Mouse (Mus musculus) limb, embryonic 14.5 days (tissue): ENCODE data around the gene Pcnx. TPM values are rescaled to one million over a fixed set of nuclear protein-coding genes. Genes with fewer than 3 reads are reported as not detected.

Source experiments
- ATAC-seq: fragments of 200-750 bp; cut with Nextera tagmentation; 2 replicates; pipeline ENCODE4 v1.8.0; 2017; ENCODE audit warnings: low read depth, moderate number of reproducible peaks, moderate TSS enrichment; ENCODE audit not compliant: low FRiP score
- DNase-seq: peaks from one replicate; pipeline ENCODE4 v3.0.0-alpha.2; 2015; ENCODE audit warnings: low spot score
- H3K27ac ChIP-seq: fragments of 300-500 bp; sonication (generic); replicated peaks from 2 replicates; pipeline ENCODE4 v1.5.1; 2014; ENCODE audit warnings: low read depth, mild to moderate bottlenecking, low read length, moderate library complexity, mixed read lengths
- H3K27me3 ChIP-seq: fragments of 300-500 bp; sonication (generic); 2 replicates; pipeline ENCODE4 v1.6.1; 2014; ENCODE audit warnings: low read length, mixed read lengths; ENCODE audit not compliant: control insufficient read depth, insufficient read depth
- H3K36me3 ChIP-seq: fragments of 300-500 bp; sonication (generic); 2 replicates; pipeline ENCODE4 v1.6.1; 2014; ENCODE audit warnings: mild to moderate bottlenecking, low read length, moderate library complexity, mixed read lengths; ENCODE audit not compliant: control insufficient read depth, insufficient read depth
- H3K4me1 ChIP-seq: fragments of 300-500 bp; sonication (generic); 2 replicates; pipeline ENCODE4 v1.6.1; 2014; ENCODE audit warnings: antibody characterized with exemption, low read length, mixed read lengths; ENCODE audit not compliant: control insufficient read depth, insufficient read depth
- H3K4me2 ChIP-seq: fragments of 300-500 bp; sonication (generic); replicated peaks from 2 replicates; pipeline ENCODE4 v1.6.1; 2014; ENCODE audit warnings: low read depth, mild to moderate bottlenecking, low read length, moderate library complexity; ENCODE audit not compliant: severe bottlenecking
- H3K4me3 ChIP-seq: fragments of 300-500 bp; sonication (generic); replicated peaks from 2 replicates; pipeline ENCODE4 v1.5.1; 2014; ENCODE audit warnings: low read length
- H3K9ac ChIP-seq: fragments of 300-500 bp; sonication (generic); 2 replicates; pipeline ENCODE4 v1.6.1; 2014; ENCODE audit warnings: mild to moderate bottlenecking, low read depth, low read length, moderate library complexity; ENCODE audit not compliant: severe bottlenecking
- H3K9me3 ChIP-seq: fragments of 300-500 bp; sonication (generic); 2 replicates; pipeline ENCODE4 v1.6.1; 2016; ENCODE audit warnings: low read length; ENCODE audit not compliant: control insufficient read depth
- POLR2A ChIP-seq: fragments of 200-500 bp; IDR thresholded peaks from 2 replicates; pipeline ENCODE4 v1.8.0; 2012; ENCODE audit warnings: inconsistent platforms, mild to moderate bottlenecking, moderate library complexity, borderline replicate concordance; ENCODE audit not compliant: insufficient read depth, insufficient read length; ENCODE audit errors: extremely low read depth
- WGBS: fragments of 180-500 bp; shearing (Covaris S2); extraction: QIAGEN DNeasy Blood & Tissue Kit; methylation state at CpG from one replicate; pipeline ENCODE4 v1.1.7; 2014; 5-methylcytosine and 5-hydroxymethylcytosine counted together
- polyA plus RNA-seq, 2 experiments: library from polyadenylated mRNA; depleted of rRNA in 1 of 2; stranded (reverse) in 1 of 2; unstranded in 1 of 2; fragments of >200 nt; fragmentation: Nextera tagmentation in 1 of 2; extraction: Ambion mirVana in 1 of 2; gene quantifications; 2 replicates each; pipeline versions ENCODE4 v1.2.1 to v1.2.3; 2012 to 2014

Pcnx gene
- polyA plus RNA-seq, 2 experiments: 18.4 to 36.6 TPM

GRCm38 (mm10) chr12:81918886-81919285 is 59.1 kb downstream of the Pcnx start:
- WGBS: 94% methylated on average over 14 of the region's 14 CpGs
- Histone ChIP-seq H3K27me3 (no peaks in the 10 kb centered on the region), H3K9ac (no peak overlapping the region), H3K9me3 (no peaks in the 10 kb centered on the region), H3K4me2 (no peak overlapping the region), H3K4me3 (no peak overlapping the region), H3K27ac (no peak overlapping the region), H3K36me3 (peaks cover 25% of the 10 kb centered on the region), H3K4me1 (no peaks in the 10 kb centered on the region)
- TF ChIP-seq POLR2A: no peak
- DNase-seq (no peak), ATAC-seq (no peak)

DNA sequence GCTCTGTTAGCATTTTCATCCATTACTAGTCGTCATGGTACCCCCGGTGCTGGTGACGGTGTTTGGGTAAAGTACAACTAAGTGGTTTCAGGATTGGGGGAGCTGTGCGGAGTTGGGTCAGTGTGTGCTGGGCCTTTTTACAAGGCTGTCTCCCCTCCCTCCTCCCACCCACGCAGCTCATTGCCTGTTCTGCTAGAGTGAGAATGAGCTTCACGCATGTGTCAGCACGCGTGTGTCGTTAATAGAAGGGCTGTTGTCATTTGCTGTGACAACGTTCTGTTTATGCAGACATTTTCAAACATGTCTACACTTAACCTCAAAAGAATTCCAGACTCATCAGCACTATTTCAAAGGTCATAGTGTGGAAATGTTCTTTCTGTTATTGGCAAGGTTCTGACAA is 60.2 kb downstream of the Pcnx start:
- 77% methylated on average over 10 of the region's 10 CpGs for WGBS
- H3K4me2 ChIP-seq: no peak overlapping the region
- H3K27ac ChIP-seq: no peak overlapping the region
- ATAC-seq (no peak), DNase-seq (no peak)
- peaks cover 25% of the 10 kb centered on the region for H3K36me3 ChIP-seq
- TF ChIP-seq POLR2A: no peak
- no peaks in the 10 kb centered on the region for H3K27me3 ChIP-seq
- no peak overlapping the region for H3K9ac ChIP-seq
- H3K4me3 ChIP-seq: no peak overlapping the region
- no peaks in the 10 kb centered on the region for H3K9me3 ChIP-seq
- no peaks in the 10 kb centered on the region for H3K4me1 ChIP-seq

- Histone ChIP-seq H3K27me3 (no peaks in the 10 kb centered on the region), H3K36me3 (peaks cover 25% of the 10 kb centered on the region), H3K9me3 (no peaks in the 10 kb centered on the region), H3K4me2 (no peak overlapping the region), H3K9ac (no peak overlapping the region), H3K4me1 (no peaks in the 10 kb centered on the region), H3K27ac (no peak overlapping the region), H3K4me3 (no peak overlapping the region)
- no peak for TF ChIP-seq POLR2A
- no peak for ATAC-seq
- DNase-seq: no peak
- 82% methylated on average over 2 of the region's 2 CpGs for WGBS
Observed at GRCm38 (mm10) chr12:81920614-81921013, 60.8 kb downstream of the Pcnx start.

DNA sequence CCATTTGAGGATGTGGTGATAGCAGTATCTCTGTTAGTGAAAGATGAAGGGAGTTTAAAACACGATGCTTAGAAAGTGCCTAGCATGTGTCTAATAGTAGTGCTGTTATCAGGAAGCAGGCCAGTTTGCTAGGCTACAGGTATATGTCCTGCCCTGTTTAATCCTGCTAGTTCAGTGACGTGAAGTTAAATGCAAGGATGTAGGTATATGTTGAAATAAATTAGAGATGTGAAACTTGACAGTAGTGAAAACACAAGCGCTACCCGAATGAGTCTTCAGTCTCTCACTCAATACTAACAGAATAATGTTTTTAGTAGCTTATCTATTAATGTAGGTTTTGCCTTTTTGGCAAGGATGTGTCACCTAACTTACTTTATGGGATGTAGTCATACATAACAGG is 62.0 kb downstream of the Pcnx start:
- ATAC-seq (no peak), DNase-seq (no peak)
- Histone ChIP-seq H3K4me1 (no peaks in the 10 kb centered on the region), H3K4me3 (no peak overlapping the region), H3K9me3 (no peaks in the 10 kb centered on the region), H3K27me3 (no peaks in the 10 kb centered on the region), H3K36me3 (peaks cover 25% of the 10 kb centered on the region), H3K27ac (no peak overlapping the region), H3K9ac (no peak overlapping the region), H3K4me2 (no peak overlapping the region)
- no peak for TF ChIP-seq POLR2A
- WGBS: 89% methylated on average over 4 of the region's 4 CpGs

- no peak for ATAC-seq
- no peak for TF ChIP-seq POLR2A
- 78% methylated on average over 3 of the region's 3 CpGs for WGBS
- Histone ChIP-seq H3K27ac (no peak overlapping the region), H3K4me3 (no peak overlapping the region), H3K4me2 (no peak overlapping the region), H3K9ac (no peak overlapping the region), H3K36me3 (peaks cover 17% of the 10 kb centered on the region), H3K4me1 (no peaks in the 10 kb centered on the region), H3K27me3 (no peaks in the 10 kb centered on the region), H3K9me3 (no peaks in the 10 kb centered on the region)
- no peak for DNase-seq
Observed at GRCm38 (mm10) chr12:81922838-81923237, 63.0 kb downstream of the Pcnx start.

GRCm38 (mm10) chr12:81927163-81927562 is 67.3 kb downstream of the Pcnx start:
- WGBS: 78% methylated on average over 5 of the region's 5 CpGs
- no peak overlapping the region for H3K9ac ChIP-seq
- no peaks in the 10 kb centered on the region for H3K4me1 ChIP-seq
- H3K4me3 ChIP-seq: no peak overlapping the region
- ATAC-seq (no peak), DNase-seq (no peak)
- H3K36me3 ChIP-seq: peaks cover 5% of the 10 kb centered on the region; the same call in 1 of the 2 replicates
- no peaks in the 10 kb centered on the region for H3K9me3 ChIP-seq
- no peak overlapping the region for H3K4me2 ChIP-seq
- no peak overlapping the region for H3K27ac ChIP-seq
- no peak for TF ChIP-seq POLR2A
- no peaks in the 10 kb centered on the region for H3K27me3 ChIP-seq
